ENCODE assay signal across 27 mouse cellular contexts in the genomic region with DNA sequence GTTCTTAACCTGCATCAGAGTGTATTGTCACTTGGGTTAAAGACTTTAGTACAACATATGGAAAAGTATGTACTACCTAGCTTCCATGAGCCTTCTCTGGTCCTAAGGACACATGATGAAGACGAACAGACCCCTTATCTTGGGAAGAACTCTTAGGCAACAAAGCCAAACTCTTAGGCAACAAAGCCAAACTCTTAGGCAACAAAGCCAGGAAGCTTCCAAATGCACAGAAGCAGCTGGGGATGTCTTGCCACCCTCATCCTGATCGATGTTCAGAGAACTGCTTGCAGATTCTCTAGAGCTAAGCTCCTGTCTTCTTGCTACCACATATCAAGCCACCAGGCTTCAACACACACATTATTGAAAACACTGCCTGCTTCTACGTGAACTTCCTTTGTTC. TPM values are rescaled to one million over a fixed set of nuclear protein-coding genes. Genes with fewer than 3 reads are reported as not detected.
A peak's percentile ranks its signal among the peaks of the same experiment; 100 is the strongest.
DNase-seq lines count a peak whose midpoint lies in the region; ATAC-seq and TF ChIP-seq lines count a peak whose summit lies in the region.
"Had no signal": no experiment of that assay in that cellular context is flagged by ENCODE, and none has a peak within 500 bp of the region (broad histone marks: within the 10 kb centered on the region; RNA-seq: fewer than 3 reads in every experiment).

No protein-coding gene starts in this region.

- H3K4me2 ChIP-seq in liver, postnatal 0 days (ENCODE audit: low read depth, low read length), result 0 out of 2 replicates have a peak overlapping the region, but pooled peaks have one; percentile 1
- H3K4me2 ChIP-seq in forebrain, embryonic 13.5 days, result no peak overlapping the region
- no peak overlapping the region for H3K4me2 ChIP-seq in midbrain, embryonic 11.5 days
- H3K4me2 ChIP-seq: embryonic facial prominence, embryonic 13.5 days; embryonic facial prominence, embryonic 15.5 days; forebrain, embryonic 12.5 days; forebrain, embryonic 15.5 days had no signal

- H3K9ac ChIP-seq in liver, postnatal 0 days (replicated peaks), result no peak overlapping the region
- H3K9ac ChIP-seq in forebrain, embryonic 13.5 days, result no peak overlapping the region
- no peak overlapping the region for H3K9ac ChIP-seq in midbrain, embryonic 11.5 days (ENCODE audit: low read length)
- H3K9ac ChIP-seq: embryonic facial prominence, embryonic 13.5 days; embryonic facial prominence, embryonic 15.5 days; forebrain, embryonic 12.5 days; forebrain, embryonic 15.5 days; forebrain, postnatal 0 days had no signal

- no peaks in the 10 kb centered on the region for H3K4me1 ChIP-seq in liver, postnatal 0 days (ENCODE audit: insufficient read depth)
- H3K4me1 ChIP-seq in forebrain, embryonic 13.5 days, result no peaks in the 10 kb centered on the region
- H3K4me1 ChIP-seq in midbrain, embryonic 11.5 days (ENCODE audit: control insufficient read depth, insufficient read depth, low read length), result no peaks in the 10 kb centered on the region
- H3K4me1 ChIP-seq: embryonic facial prominence, embryonic 13.5 days; embryonic facial prominence, embryonic 15.5 days; forebrain, embryonic 10.5 days; forebrain, embryonic 12.5 days; forebrain, embryonic 15.5 days had no signal

- H3K27me3 ChIP-seq in liver, postnatal 0 days (ENCODE audit: insufficient read depth, low read length), result no peaks in the 10 kb centered on the region
- H3K27me3 ChIP-seq in forebrain, embryonic 13.5 days, result no peaks in the 10 kb centered on the region
- H3K27me3 ChIP-seq in midbrain, embryonic 11.5 days (ENCODE audit: control insufficient read depth, insufficient read depth, low read length), result no peaks in the 10 kb centered on the region
- H3K27me3 ChIP-seq: embryonic facial prominence, embryonic 13.5 days; embryonic facial prominence, embryonic 15.5 days; forebrain, embryonic 12.5 days; forebrain, embryonic 15.5 days had no signal

- H3K36me3 ChIP-seq in liver, postnatal 0 days (replicated peaks; ENCODE audit: insufficient read depth, low read length), result no peaks in the 10 kb centered on the region
- no peaks in the 10 kb centered on the region for H3K36me3 ChIP-seq in forebrain, embryonic 13.5 days (ENCODE audit: poor library complexity, severe bottlenecking)
- H3K36me3 ChIP-seq in midbrain, embryonic 11.5 days (ENCODE audit: control insufficient read depth, insufficient read depth, low read length), result no peaks in the 10 kb centered on the region
- H3K36me3 ChIP-seq: embryonic facial prominence, embryonic 13.5 days; embryonic facial prominence, embryonic 15.5 days; forebrain, embryonic 10.5 days; forebrain, embryonic 12.5 days; forebrain, embryonic 15.5 days; G1E had no signal

- no peak for DNase-seq in liver, postnatal 0 days
- DNase-seq in liver, result no peak
- DNase-seq in ovary, postnatal 36 days (ENCODE audit: low spot score), result no peak
- no peak for DNase-seq in midbrain, embryonic 11.5 days (ENCODE audit: low spot score, missing footprints)
- DNase-seq: adrenal gland, adult 8-10 months; adrenal gland, postnatal 14 days; adrenal gland, postnatal 36 days; B cell, adult 2 months; cerebellum, adult 11-12 months; cerebellum, adult 2 months; cerebellum, adult 9-10 months; cerebellum, postnatal 25 days; embryo, embryonic 11 days; forebrain, postnatal 0 days had no signal

- no peak overlapping the region for H3K27ac ChIP-seq in liver, postnatal 0 days (ENCODE audit: low read depth)
- no peak overlapping the region for H3K27ac ChIP-seq in forebrain, embryonic 13.5 days
- no peak overlapping the region for H3K27ac ChIP-seq in midbrain, embryonic 11.5 days (ENCODE audit: low read depth, low read length)
- H3K27ac ChIP-seq: embryonic facial prominence, embryonic 13.5 days; embryonic facial prominence, embryonic 15.5 days; forebrain, embryonic 10.5 days; forebrain, embryonic 12.5 days; forebrain, embryonic 15.5 days had no signal

- no peak for ATAC-seq in liver, postnatal 0 days
- peak; percentile 39; the same call in 1 of the 2 replicates for ATAC-seq in common myeloid progenitor, adult 5-6 weeks (replicated peaks; ENCODE audit: low read depth, poor library complexity, severe bottlenecking)
- ATAC-seq in megakaryocyte, adult 5-6 weeks (ENCODE audit: poor library complexity, severe bottlenecking), result peak; percentile 21
- no peak for ATAC-seq in forebrain, embryonic 13.5 days
- ATAC-seq in midbrain, embryonic 11.5 days (ENCODE audit: low FRiP score), result no peak
- ATAC-seq: activated CD4-positive, CD25-positive, alpha-beta regulatory T cell, adult 4 months; CD4-positive, CD25-positive, alpha-beta regulatory T cell, adult 4 months; forebrain, embryonic 15.5 days; forebrain, postnatal 0 days; Patski had no signal

- no peaks in the 10 kb centered on the region for H3K9me3 ChIP-seq in liver, postnatal 0 days (ENCODE audit: low read length)
- H3K9me3 ChIP-seq in forebrain, embryonic 13.5 days (replicated peaks), result no peaks in the 10 kb centered on the region
- no peaks in the 10 kb centered on the region for H3K9me3 ChIP-seq in midbrain, embryonic 11.5 days (ENCODE audit: control insufficient read depth, low read length)
- H3K9me3 ChIP-seq: embryonic facial prominence, embryonic 13.5 days; embryonic facial prominence, embryonic 15.5 days; forebrain, embryonic 10.5 days; forebrain, embryonic 12.5 days; forebrain, embryonic 15.5 days had no signal

- no peak for TF ChIP-seq EP300 in liver, postnatal 0 days (IDR thresholded peaks at IDR 0.05; ENCODE audit: low read depth)

- TF ChIP-seq CTCF in liver, postnatal 0 days (IDR thresholded peaks at IDR 0.05; ENCODE audit: low read depth), result no peak

- 39% methylated on average over 3 of the region's 3 CpGs for WGBS in liver, postnatal 0 days (ENCODE audit: insufficient replicate concordance)
- WGBS in forebrain, embryonic 13.5 days, result 71% methylated on average over 3 of the region's 3 CpGs
- WGBS in midbrain, embryonic 11.5 days, result 77% methylated on average over 3 of the region's 3 CpGs

- no peak overlapping the region for H3K4me3 ChIP-seq in liver, postnatal 0 days (ENCODE audit: low read depth, low read length)
- H3K4me3 ChIP-seq in forebrain, embryonic 13.5 days, result no peak overlapping the region
- H3K4me3 ChIP-seq in midbrain, embryonic 11.5 days (ENCODE audit: low read depth, low read length), result no peak overlapping the region
- H3K4me3 ChIP-seq: embryonic facial prominence, embryonic 13.5 days; embryonic facial prominence, embryonic 15.5 days; erythroblast, embryonic 14.5 days; forebrain, embryonic 10.5 days; forebrain, embryonic 12.5 days; forebrain, embryonic 15.5 days had no signal

RNA-seq across cellular contexts. Expression of a gene that starts 59.7 kb away (rescaled TPM):
- 2.7 and 2.9 TPM in 2 replicates for polyA plus RNA-seq in liver, postnatal 0 days (2015; fragmentation: Nextera tagmentation; extraction: Ambion mirVana)
- 31.7 and 35.9 TPM in 2 replicates for total RNA-seq in common myeloid progenitor, adult 5-6 weeks (2017)
- 18.2 and 18.8 TPM in 2 replicates for total RNA-seq in megakaryocyte, adult 5-6 weeks (2015)
- total RNA-seq in megakaryocyte, adult 5-6 weeks (2017), result 12.9 and 17.9 TPM in 2 replicates
- 24.8 and 25.2 TPM in 2 replicates for polyA plus RNA-seq in forebrain, embryonic 13.5 days (2015; fragmentation: Nextera tagmentation; extraction: Ambion mirVana)
- 20.0 and 20.8 TPM in 2 replicates for polyA plus RNA-seq in midbrain, embryonic 11.5 days (2014; fragmentation: Nextera tagmentation; extraction: Ambion mirVana)

Comparison
In these comparisons a context has a peak if more than half of its experiments do, and no peak if none do; other contexts are left out.
1. ATAC-seq: peak in common myeloid progenitor, adult 5-6 weeks (single experiment) and megakaryocyte, adult 5-6 weeks (single experiment); none in liver, postnatal 0 days (single experiment), forebrain, embryonic 13.5 days (single experiment) and midbrain, embryonic 11.5 days (single experiment).